Comparison of ENCODE assay signal across 12 mouse cellular contexts in genomic region chr11:5562625-5563268, GRCm38 (mm10). TPM values are rescaled to one million over a fixed set of nuclear protein-coding genes. Genes with fewer than 3 reads are reported as not detected.
DNase-seq lines count a peak whose midpoint lies in the region; ATAC-seq lines count a peak whose summit lies in the region.
"Had no signal": no experiment of that assay in that cellular context is flagged by ENCODE, and none has a peak within 500 bp of the region (broad histone marks: within the 10 kb centered on the region; RNA-seq: fewer than 3 reads in every experiment).

No protein-coding gene starts in this region.

- H3K4me3 ChIP-seq in megakaryocyte, embryonic 14.5 days (replicated peaks), result peak overlapping the region; percentile 78
- H3K4me3 ChIP-seq in hindbrain, embryonic 16.5 days (ENCODE audit: low read length), result no peak overlapping the region
- H3K4me3 ChIP-seq: limb, embryonic 13.5 days; neural tube, embryonic 12.5 days; stomach, embryonic 15.5 days had no signal

- H3K4me2 ChIP-seq in hindbrain, embryonic 16.5 days (ENCODE audit: low read length), result no peak overlapping the region
- H3K4me2 ChIP-seq: limb, embryonic 13.5 days; neural tube, embryonic 12.5 days; stomach, embryonic 15.5 days had no signal

- no peak overlapping the region for H3K27ac ChIP-seq in hindbrain, embryonic 16.5 days (ENCODE audit: low read depth, low read length)
- H3K27ac ChIP-seq: limb, embryonic 13.5 days; neural tube, embryonic 12.5 days; stomach, embryonic 15.5 days had no signal

- H3K9me3 ChIP-seq in megakaryocyte, embryonic 14.5 days, result peaks cover 9% of the 10 kb centered on the region
- H3K9me3 ChIP-seq in hindbrain, embryonic 16.5 days (ENCODE audit: control insufficient read depth, low read length), result no peaks in the 10 kb centered on the region
- H3K9me3 ChIP-seq: neural tube, embryonic 12.5 days; stomach, embryonic 15.5 days had no signal

- ATAC-seq in megakaryocyte, adult 5-6 weeks (ENCODE audit: poor library complexity, severe bottlenecking), result no peak
- peak; percentile 45; the same call in 1 of the 2 replicates for ATAC-seq in hindbrain, embryonic 16.5 days
- no peak for ATAC-seq in inflammation-experienced regulatory T-cells, adult 6 months
- ATAC-seq: intestine, embryonic 16.5 days had no signal

- H3K9ac ChIP-seq in hindbrain, embryonic 16.5 days (ENCODE audit: low read depth, low read length), result no peak overlapping the region
- H3K9ac ChIP-seq: limb, embryonic 13.5 days; neural tube, embryonic 12.5 days; stomach, embryonic 15.5 days had no signal

- H3K36me3 ChIP-seq in megakaryocyte, embryonic 14.5 days (replicated peaks; ENCODE audit: low read length), result peaks cover 5% of the 10 kb centered on the region
- H3K36me3 ChIP-seq in hindbrain, embryonic 16.5 days (ENCODE audit: control insufficient read depth, insufficient read depth, low read length), result no peaks in the 10 kb centered on the region
- H3K36me3 ChIP-seq: limb, embryonic 13.5 days; neural tube, embryonic 12.5 days; stomach, embryonic 15.5 days had no signal

- H3K4me1 ChIP-seq in megakaryocyte, embryonic 14.5 days, result peaks cover 89% of the 10 kb centered on the region
- H3K4me1 ChIP-seq in hindbrain, embryonic 16.5 days (ENCODE audit: control insufficient read depth, insufficient read depth, low read depth, low read length), result no peaks in the 10 kb centered on the region
- H3K4me1 ChIP-seq: limb, embryonic 13.5 days; stomach, embryonic 15.5 days had no signal

- WGBS in hindbrain, embryonic 16.5 days, result 28% methylated on average over 9 of the region's 9 CpGs

- H3K27me3 ChIP-seq in megakaryocyte, embryonic 14.5 days (replicated peaks), result no peaks in the 10 kb centered on the region
- no peaks in the 10 kb centered on the region for H3K27me3 ChIP-seq in hindbrain, embryonic 16.5 days (replicated peaks; ENCODE audit: control insufficient read depth, insufficient read depth, low read length)
- H3K27me3 ChIP-seq: limb, embryonic 13.5 days; neural tube, embryonic 12.5 days; stomach, embryonic 15.5 days had no signal

- peak; percentile 57 for DNase-seq in embryo, embryonic 11 days
- DNase-seq in retina, postnatal 7 days (ENCODE audit: low read depth, low spot score), result peak; percentile 47
- no peak for DNase-seq in urinary bladder, postnatal 10 days (ENCODE audit: low spot score)
- DNase-seq: cerebellum, adult 11 months had no signal

RNA-seq across cellular contexts. Expression of gene Ankrd36, which starts 6.7 kb away (rescaled TPM):
- 0.19 TPM in 1 of 2 replicates, not detected in the other for polyA plus RNA-seq in megakaryocyte, embryonic 14.5 days (2012; ENCODE audit: insufficient read depth, low replicate concordance)
- not detected in 2 replicates for total RNA-seq in megakaryocyte, adult 5-6 weeks (2015)
- total RNA-seq in megakaryocyte, adult 5-6 weeks (2017), result not detected in 2 replicates
- not detected in 2 replicates for polyA plus RNA-seq in hindbrain, embryonic 16.5 days (2015; fragmentation: Nextera tagmentation; extraction: Ambion mirVana)
- polyA plus RNA-seq in inflammation-experienced regulatory T-cells, adult 6 months (2017; shearing (Covaris generic)), result not detected
- polyA plus RNA-seq: intestine, embryonic 16.5 days; neural tube, embryonic 12.5 days had no signal

RNA-seq across cellular contexts. Expression of gene Ccdc117, which starts 20.8 kb away (rescaled TPM):
- 1.2 TPM in 1 of 2 replicates, not detected in the other for polyA plus RNA-seq in megakaryocyte, embryonic 14.5 days (2012; ENCODE audit: insufficient read depth, low replicate concordance)
- total RNA-seq in megakaryocyte, adult 5-6 weeks (2015), result 13.1 and 13.5 TPM in 2 replicates
- 21.4 and 25.0 TPM in 2 replicates for total RNA-seq in megakaryocyte, adult 5-6 weeks (2017)
- 7.4 and 10.3 TPM in 2 replicates for polyA plus RNA-seq in hindbrain, embryonic 16.5 days (2015; fragmentation: Nextera tagmentation; extraction: Ambion mirVana)
- 1 to 10 TPM; 3.3 to 5.9 (median 3.6) TPM for polyA plus RNA-seq in inflammation-experienced regulatory T-cells, adult 6 months (2017; shearing (Covaris generic))

RNA-seq across cellular contexts. Expression of gene Xbp1, which starts 42.3 kb away (rescaled TPM):
- 49.2 and 62.7 TPM in 2 replicates for polyA plus RNA-seq in megakaryocyte, embryonic 14.5 days (2012; ENCODE audit: insufficient read depth, low replicate concordance)
- 247 and 251 TPM in 2 replicates for total RNA-seq in megakaryocyte, adult 5-6 weeks (2015)
- total RNA-seq in megakaryocyte, adult 5-6 weeks (2017), result 169 and 186 TPM in 2 replicates
- polyA plus RNA-seq in hindbrain, embryonic 16.5 days (2015; fragmentation: Nextera tagmentation; extraction: Ambion mirVana), result 148 TPM in 2 replicates
- 10 to 100 TPM; 41.8 to 48.9 (median 45.0) TPM for polyA plus RNA-seq in inflammation-experienced regulatory T-cells, adult 6 months (2017; shearing (Covaris generic))
